Mouse (Mus musculus) midbrain, embryonic 13.5 days (tissue): ENCODE data around the gene Eif5. TPM values are rescaled to one million over a fixed set of nuclear protein-coding genes. Genes with fewer than 3 reads are reported as not detected.
"Not testable (repeated sequence)": the region's sequence is repeated elsewhere in the genome, so short reads cannot be mapped to it uniquely, and the experiment has no call there.

ENCODE experiments used
- ATAC-seq: fragments of 200-750 bp; cut with Nextera tagmentation; 2 replicates; pipeline ENCODE4 v1.8.0; 2017; ENCODE audit warnings: mild to moderate bottlenecking, moderate TSS enrichment, moderate library complexity
- H3K27ac ChIP-seq: fragments of 300-500 bp; sonication (generic); 2 replicates; pipeline ENCODE4 v1.5.1; 2015; ENCODE audit warnings: inconsistent platforms, mild to moderate bottlenecking, moderate library complexity
- H3K27me3 ChIP-seq: fragments of 300-500 bp; sonication (generic); 2 replicates; pipeline ENCODE4 v1.6.1; 2015; ENCODE audit warnings: mild to moderate bottlenecking, inconsistent platforms
- H3K36me3 ChIP-seq: fragments of 300-500 bp; sonication (generic); 2 replicates; pipeline ENCODE4 v1.6.1; 2015; ENCODE audit warnings: mild to moderate bottlenecking, inconsistent platforms
- H3K4me1 ChIP-seq: fragments of 300-500 bp; sonication (generic); replicated peaks from 2 replicates; pipeline ENCODE4 v1.6.1; 2015; ENCODE audit warnings: inconsistent platforms
- H3K4me2 ChIP-seq: fragments of 300-500 bp; sonication (generic); replicated peaks from 2 replicates; pipeline ENCODE4 v1.6.1; 2015; ENCODE audit warnings: moderate library complexity, mild to moderate bottlenecking, inconsistent platforms
- H3K4me3 ChIP-seq: fragments of 300-500 bp; sonication (generic); replicated peaks from 2 replicates; pipeline ENCODE4 v1.5.1; 2015; ENCODE audit warnings: mild to moderate bottlenecking, inconsistent platforms
- H3K9ac ChIP-seq: fragments of 300-500 bp; sonication (generic); replicated peaks from 2 replicates; pipeline ENCODE4 v1.6.1; 2015; ENCODE audit warnings: mild to moderate bottlenecking, inconsistent platforms
- H3K9me3 ChIP-seq: fragments of 300-500 bp; sonication (generic); 2 replicates; pipeline ENCODE4 v1.6.1; 2016; ENCODE audit warnings: mild to moderate bottlenecking, inconsistent platforms
- WGBS: fragments of 180-500 bp; shearing (Covaris S2); methylation state at CpG from one replicate; pipeline ENCODE4 v1.1.7; 2015; 5-methylcytosine and 5-hydroxymethylcytosine counted together
- polyA plus RNA-seq: library from polyadenylated mRNA; unstranded; fragments of >200 nt; fragmentation: Nextera tagmentation; extraction: Ambion mirVana; gene quantifications from 2 replicates; pipeline ENCODE4 v1.2.1, GENCODE M21; 2015

Eif5 gene
- polyA plus RNA-seq, 1 experiment from 2014 or later = 593 TPM

DNA sequence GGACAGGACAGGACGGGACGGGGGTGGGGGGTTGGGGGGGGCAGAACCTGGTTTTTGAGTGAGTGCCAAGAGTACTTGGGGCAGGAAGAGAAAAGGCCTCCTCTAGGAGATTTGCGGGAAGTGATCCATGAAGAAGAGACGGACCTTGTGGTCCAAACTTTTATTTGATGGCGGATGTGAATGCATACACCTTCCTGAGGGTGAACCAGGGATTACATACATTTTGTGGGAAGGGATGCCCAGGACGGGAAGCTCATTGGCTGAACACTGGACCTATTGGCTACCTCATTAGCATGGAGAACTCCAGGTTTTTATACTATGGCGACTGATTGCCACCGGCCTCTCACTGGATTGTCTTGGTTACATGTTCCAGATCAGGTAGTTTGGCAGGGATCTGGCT, 14.5 kb downstream of the Eif5 start:
- Histone ChIP-seq H3K9ac (no peak overlapping the region), H3K36me3 (peaks cover 18% of the 10 kb centered on the region), H3K4me3 (no peak overlapping the region), H3K9me3 (no peaks in the 10 kb centered on the region), H3K4me1 (no peaks in the 10 kb centered on the region), H3K4me2 (no peak overlapping the region), H3K27me3 (no peaks in the 10 kb centered on the region), H3K27ac (no peak overlapping the region)
- no peak for ATAC-seq
- 72% methylated on average over 8 of the region's 8 CpGs for WGBS

DNA sequence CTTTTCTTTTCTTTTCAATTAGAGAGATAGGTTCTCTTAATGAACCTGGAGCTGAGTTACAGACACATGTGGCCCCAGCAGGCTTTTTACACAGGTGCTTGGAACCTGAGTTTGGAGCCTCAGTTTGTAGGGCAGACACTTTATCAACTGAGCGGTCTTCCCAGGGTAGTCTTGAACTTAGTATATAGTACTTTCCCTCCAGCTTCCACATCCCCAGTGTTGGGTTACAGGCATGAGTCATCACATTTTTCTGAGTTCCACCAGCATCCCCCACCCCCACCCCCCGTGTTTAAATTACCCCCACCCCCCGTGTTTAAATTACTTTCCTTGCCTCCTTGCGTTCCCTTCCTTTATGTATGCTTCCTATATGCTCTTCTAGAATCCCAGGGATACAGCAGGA, 17.5 kb downstream of the Eif5 start:
- whole genome bisulfite sequencing = 72% methylated on average over 4 of the region's 4 CpGs
- no peak overlapping the region for H3K27ac ChIP-seq
- no peaks in the 10 kb centered on the region for H3K4me1 ChIP-seq

DNA sequence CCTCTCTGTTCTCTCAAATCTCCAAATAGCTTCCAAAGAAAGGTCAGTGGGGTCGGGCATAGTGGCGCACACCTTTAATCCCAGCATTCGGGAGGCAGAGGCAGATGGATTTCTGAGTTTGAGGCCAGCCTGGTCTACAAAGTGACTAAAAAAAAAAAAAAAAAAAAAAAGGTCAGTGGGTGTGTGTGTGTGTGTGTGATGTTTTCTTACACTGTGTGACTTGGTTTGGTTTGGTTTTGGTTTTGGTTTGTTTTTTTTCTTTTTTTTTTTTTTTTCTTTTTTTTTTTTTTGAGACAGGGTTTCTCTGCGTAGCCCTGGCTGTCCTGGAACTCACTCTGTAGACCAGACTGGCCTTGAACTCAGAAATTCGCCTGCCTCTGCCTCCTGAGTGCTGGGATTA, 18.1 kb downstream of the Eif5 start:
- H3K4me1 ChIP-seq, H3K36me3 ChIP-seq, ATAC-seq, H3K9me3 ChIP-seq, H3K4me2 ChIP-seq, H3K27me3 ChIP-seq, H3K4me3 ChIP-seq, H3K9ac ChIP-seq, H3K27ac ChIP-seq: not testable (repeated sequence)
- 76% methylated on average over 5 of the region's 5 CpGs for WGBS

More for the DNA sequence above, 17.5 kb downstream of the Eif5 start:
- no peak overlapping the region for H3K9ac ChIP-seq
- no peaks in the 10 kb centered on the region for H3K27me3 ChIP-seq
- no peaks in the 10 kb centered on the region for H3K9me3 ChIP-seq
- no peak overlapping the region for H3K4me3 ChIP-seq
- no peak for ATAC-seq
- H3K4me2 ChIP-seq = no peak overlapping the region
- H3K36me3 ChIP-seq = no peaks in the 10 kb centered on the region

DNA sequence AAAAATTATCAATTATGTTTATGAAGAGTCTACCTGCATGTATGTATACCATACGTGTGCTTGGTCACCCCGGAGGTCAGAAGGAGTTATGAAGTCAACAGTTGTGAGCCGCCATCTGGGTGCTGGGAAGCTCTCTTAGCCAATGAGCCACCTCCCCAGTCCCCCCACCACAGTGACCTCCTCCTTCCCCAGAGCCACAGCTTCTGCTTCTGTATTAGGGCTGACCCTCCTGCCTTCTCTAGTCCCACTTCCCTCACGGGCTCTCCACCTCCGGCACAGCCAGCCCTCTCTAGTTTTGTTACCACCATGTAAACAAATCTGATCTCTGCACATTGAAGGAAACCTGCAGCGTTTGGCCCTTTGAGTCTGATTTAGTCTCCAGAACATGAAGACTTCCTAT, 19.7 kb downstream of the Eif5 start:
- H3K27me3 ChIP-seq = no peaks in the 10 kb centered on the region
- no peak for ATAC-seq
- H3K4me3 ChIP-seq = no peak overlapping the region
- H3K9ac ChIP-seq = no peak overlapping the region
- H3K4me1 ChIP-seq = no peaks in the 10 kb centered on the region
- H3K36me3 ChIP-seq = no peaks in the 10 kb centered on the region
- no peak overlapping the region for H3K27ac ChIP-seq
- no peaks in the 10 kb centered on the region for H3K9me3 ChIP-seq
- no peak overlapping the region for H3K4me2 ChIP-seq
- 80% methylated on average over 6 of the region's 6 CpGs for WGBS

DNA sequence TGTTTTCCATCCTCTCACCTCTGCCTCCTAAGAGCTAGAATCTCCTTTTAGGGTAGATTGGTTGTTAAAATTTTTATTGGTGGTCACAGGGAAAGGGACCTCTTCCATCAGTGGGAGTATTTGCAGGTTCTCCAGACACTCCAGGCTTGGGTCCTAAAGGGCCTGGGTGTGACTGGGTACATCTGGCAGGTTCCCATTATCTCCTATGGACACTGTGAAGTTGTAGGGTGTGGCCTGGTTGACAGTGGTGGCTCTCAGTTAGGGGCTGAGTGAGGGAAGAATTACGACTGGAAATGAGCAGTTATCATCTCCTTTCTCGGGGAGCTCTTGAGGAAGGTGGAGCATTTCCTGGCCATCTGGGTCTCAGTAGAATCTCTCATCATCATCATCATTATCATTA, 20.8 kb downstream of the Eif5 start:
- Histone ChIP-seq H3K9me3 (no peaks in the 10 kb centered on the region), H3K4me2 (no peak overlapping the region), H3K9ac (no peak overlapping the region), H3K4me1 (no peaks in the 10 kb centered on the region), H3K27ac (no peak overlapping the region), H3K36me3 (no peaks in the 10 kb centered on the region), H3K4me3 (no peak overlapping the region), H3K27me3 (no peaks in the 10 kb centered on the region)
- 70% methylated on average over 2 of the region's 2 CpGs for WGBS
- no peak for ATAC-seq

DNA sequence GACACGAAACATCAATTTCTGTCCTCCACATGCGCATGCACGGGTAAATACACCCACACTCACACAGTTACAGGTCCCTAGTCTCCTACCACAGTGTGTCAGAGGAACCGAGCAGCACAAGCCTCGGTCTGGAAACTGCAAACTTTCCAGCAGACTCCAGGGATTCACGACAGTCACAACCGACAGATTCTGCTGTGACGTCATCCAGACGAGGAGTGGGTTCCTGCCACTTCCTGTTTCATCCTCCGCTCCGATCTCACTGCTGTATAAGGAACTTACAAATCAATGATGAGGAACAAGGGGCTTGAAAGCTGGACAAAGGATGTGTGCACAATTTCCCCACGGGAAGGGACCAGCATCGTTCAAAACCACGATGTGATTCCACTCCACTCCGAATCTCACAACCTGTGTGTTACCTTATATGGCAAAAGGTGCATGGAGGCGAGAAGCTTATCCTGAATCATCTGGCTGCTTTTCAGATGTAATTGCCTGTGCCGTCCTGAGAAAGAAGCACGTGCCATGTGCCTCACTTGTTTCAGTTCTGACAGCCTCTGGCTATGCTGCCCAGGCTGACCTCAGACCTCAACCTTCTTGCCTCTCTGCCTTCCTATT, 21.9 kb downstream of the Eif5 start:
- Histone ChIP-seq H3K27ac (no peak overlapping the region), H3K27me3 (no peaks in the 10 kb centered on the region), H3K9me3 (no peaks in the 10 kb centered on the region), H3K9ac (peak overlapping the region; percentile 3; the same call in 1 of the 2 replicates), H3K4me3 (no peak overlapping the region), H3K36me3 (no peaks in the 10 kb centered on the region), H3K4me2 (no peak overlapping the region), H3K4me1 (no peaks in the 10 kb centered on the region)
- ATAC-seq = no peak
- WGBS = 72% methylated on average over 18 of the region's 18 CpGs

DNA sequence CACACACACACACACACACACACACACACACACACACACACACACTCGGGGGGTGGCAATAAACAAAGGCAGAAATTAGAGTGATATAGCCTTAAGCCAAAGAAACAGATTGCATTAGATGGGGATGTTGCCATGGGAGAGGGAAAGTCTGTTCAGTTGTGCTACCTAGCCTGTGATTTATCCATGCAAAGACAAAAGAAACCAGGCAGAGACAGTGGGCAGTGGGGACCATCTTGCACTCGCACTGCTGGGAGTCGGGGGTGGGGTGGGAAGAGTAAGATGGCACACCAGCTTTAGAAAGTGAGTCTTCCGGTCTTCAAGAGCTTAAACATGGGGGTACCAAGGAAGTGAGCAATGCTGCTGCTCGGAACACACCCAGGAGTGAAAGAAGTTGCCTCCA, 22.5 kb downstream of the Eif5 start:
- Histone ChIP-seq H3K27me3 (no peaks in the 10 kb centered on the region), H3K4me2 (no peak overlapping the region), H3K4me3 (no peak overlapping the region), H3K27ac (no peak overlapping the region), H3K4me1 (no peaks in the 10 kb centered on the region), H3K9me3 (no peaks in the 10 kb centered on the region), H3K36me3 (no peaks in the 10 kb centered on the region), H3K9ac (no peak overlapping the region)
- 71% methylated on average over 5 of the region's 5 CpGs for WGBS
- no peak for ATAC-seq

DNA sequence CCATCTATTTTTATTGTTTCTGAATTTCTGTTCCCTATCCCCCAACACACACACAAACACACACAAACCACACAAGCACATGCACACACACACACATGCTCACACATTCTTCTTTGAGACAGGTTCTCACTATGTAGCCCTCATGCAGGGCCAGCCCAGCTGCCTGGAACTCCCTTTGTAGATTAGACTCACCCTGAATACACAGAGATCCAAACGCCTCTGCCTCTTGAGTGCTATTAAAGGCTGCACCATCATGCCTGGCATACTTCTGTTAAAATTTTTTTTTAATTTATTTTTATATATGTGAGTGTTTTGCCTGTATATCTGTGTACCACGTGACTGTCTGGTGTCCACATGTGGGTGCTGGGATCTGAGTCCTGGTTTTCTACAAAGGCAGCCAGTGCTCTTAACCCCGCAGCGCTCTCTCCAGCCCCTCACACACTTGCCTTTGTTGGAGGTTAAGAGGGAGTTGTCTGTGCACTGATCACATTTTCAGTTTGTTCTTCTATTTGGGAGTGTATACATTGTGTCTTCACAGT, 24.5 kb downstream of the Eif5 start:
- no peaks in the 10 kb centered on the region for H3K36me3 ChIP-seq
- no peak overlapping the region for H3K4me3 ChIP-seq
- no peak overlapping the region for H3K4me2 ChIP-seq
- no peaks in the 10 kb centered on the region for H3K27me3 ChIP-seq
- H3K9ac ChIP-seq = no peak overlapping the region
- H3K9me3 ChIP-seq = no peaks in the 10 kb centered on the region
- WGBS = 44% methylated on average over 4 of the region's 4 CpGs
- H3K27ac ChIP-seq = no peak overlapping the region
- H3K4me1 ChIP-seq = no peaks in the 10 kb centered on the region
- no peak for ATAC-seq

DNA sequence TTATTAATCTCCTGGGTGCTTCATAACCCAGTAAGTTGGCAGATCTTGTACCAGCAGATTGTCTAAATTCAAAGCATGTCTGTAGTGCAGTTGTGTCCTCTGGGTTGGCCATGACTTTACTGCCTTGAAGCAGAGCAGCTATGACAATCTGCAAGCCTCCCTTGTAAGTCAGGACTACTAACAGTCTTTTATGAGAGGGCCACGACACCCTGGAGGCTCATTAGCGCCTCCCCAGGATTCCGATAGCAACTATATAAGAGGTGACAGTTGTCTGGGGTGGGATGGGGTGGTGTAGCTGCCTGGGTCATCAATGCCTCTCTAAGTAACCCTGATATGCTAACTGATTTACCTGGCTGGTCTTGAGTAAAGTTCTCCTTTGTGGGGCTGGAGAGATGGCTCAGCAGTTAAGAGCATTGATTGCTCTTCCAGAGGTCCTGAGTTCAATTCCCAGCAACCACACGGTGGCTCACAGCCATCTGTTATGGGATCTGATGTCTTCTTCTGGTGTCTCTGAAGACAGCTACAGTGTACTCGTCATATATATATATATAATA, 25.3 kb downstream of the Eif5 start:
- 49% methylated on average over 5 of the region's 5 CpGs for WGBS
- H3K4me3 ChIP-seq = no peak overlapping the region
- H3K27me3 ChIP-seq = no peaks in the 10 kb centered on the region
- H3K27ac ChIP-seq = no peak overlapping the region
- no peak overlapping the region for H3K4me2 ChIP-seq
- H3K4me1 ChIP-seq = no peaks in the 10 kb centered on the region
- H3K9me3 ChIP-seq = no peaks in the 10 kb centered on the region
- no peak overlapping the region for H3K9ac ChIP-seq
- no peaks in the 10 kb centered on the region for H3K36me3 ChIP-seq
- ATAC-seq = no peak

DNA sequence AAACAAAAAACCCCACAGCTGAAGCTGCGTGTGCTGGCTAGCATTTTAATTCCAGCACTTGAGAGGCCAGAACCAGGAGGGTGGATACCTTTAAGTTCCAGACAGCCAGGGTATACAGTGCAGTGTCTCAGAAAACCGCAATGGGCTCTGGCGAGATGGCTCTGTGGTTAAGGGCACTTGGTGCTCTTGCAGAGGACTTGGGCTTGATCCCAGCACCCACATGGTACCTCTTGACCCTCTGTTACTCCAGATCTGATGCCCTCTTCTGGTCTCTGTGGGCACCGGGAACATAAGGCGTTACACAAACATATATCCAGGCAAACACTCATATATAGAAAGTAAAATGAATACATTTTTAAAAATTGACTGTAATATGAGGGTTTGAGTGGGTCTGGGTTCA, 27.5 kb downstream of the Eif5 start:
- Histone ChIP-seq H3K27me3 (no peaks in the 10 kb centered on the region), H3K36me3 (no peaks in the 10 kb centered on the region), H3K27ac (no peak overlapping the region), H3K4me3 (no peak overlapping the region), H3K9me3 (no peaks in the 10 kb centered on the region), H3K4me1 (no peaks in the 10 kb centered on the region), H3K4me2 (no peak overlapping the region), H3K9ac (no peak overlapping the region)
- ATAC-seq = no peak
- 82% methylated on average over 5 of the region's 5 CpGs for WGBS

DNA sequence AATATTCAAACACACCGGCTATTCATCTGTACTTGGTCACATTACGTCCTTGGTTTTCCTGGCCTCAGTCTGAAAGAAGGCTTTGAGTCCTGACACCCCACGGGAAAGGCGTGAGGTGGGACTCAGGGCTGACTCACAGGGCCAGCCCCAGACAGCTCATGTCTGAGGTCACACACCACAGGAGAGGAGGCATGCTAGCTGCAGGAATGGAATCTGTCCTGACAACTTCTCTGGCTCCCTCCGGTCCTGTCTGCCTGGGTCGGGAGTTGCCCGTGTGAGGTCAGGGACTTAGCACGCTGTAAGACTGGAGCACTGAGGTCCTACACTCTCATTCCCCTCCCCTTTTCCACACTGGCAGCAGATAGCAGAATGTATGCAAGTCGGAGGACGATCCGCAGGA, 31.0 kb downstream of the Eif5 start:
- no peak for ATAC-seq

DNA sequence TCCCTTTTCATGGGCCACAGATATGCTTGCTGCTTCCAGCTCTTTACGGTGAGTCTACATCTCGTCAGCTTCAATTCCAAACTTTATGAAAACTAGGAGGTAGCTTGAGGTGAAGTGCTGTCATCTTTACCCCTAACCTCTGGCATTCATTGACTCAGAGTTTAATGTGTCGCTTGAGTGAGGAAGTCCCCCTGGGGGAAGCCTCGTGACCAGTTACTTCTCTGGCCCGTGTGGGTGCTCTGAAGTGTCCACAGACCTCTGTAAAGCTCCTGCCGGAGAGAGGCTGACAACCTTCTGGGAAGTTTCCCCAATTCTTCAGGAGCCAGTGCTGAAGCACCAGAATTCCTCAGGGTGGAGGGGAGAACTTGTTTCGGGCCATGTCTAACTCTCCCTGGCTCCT, 34.6 kb downstream of the Eif5 start:
- H3K36me3 ChIP-seq = 0 out of 2 replicates have a peak, but pooled peaks cover 4% of the 10 kb centered on the region
- no peak overlapping the region for H3K4me2 ChIP-seq
- no peak for ATAC-seq
- H3K9me3 ChIP-seq = no peaks in the 10 kb centered on the region
- 92% methylated on average over 7 of the region's 7 CpGs for WGBS
- no peaks in the 10 kb centered on the region for H3K27me3 ChIP-seq
- no peak overlapping the region for H3K27ac ChIP-seq
- peaks cover 33% of the 10 kb centered on the region for H3K4me1 ChIP-seq
- H3K4me3 ChIP-seq = peak overlapping the region; percentile 100
- H3K9ac ChIP-seq = no peak overlapping the region

More for the DNA sequence above, 31.0 kb downstream of the Eif5 start:
- peaks cover 16% of the 10 kb centered on the region for H3K4me1 ChIP-seq
- WGBS = 81% methylated on average over 11 of the region's 11 CpGs
- H3K4me3 ChIP-seq = no peak overlapping the region
- H3K4me2 ChIP-seq = no peak overlapping the region
- no peaks in the 10 kb centered on the region for H3K9me3 ChIP-seq
- H3K27me3 ChIP-seq = no peaks in the 10 kb centered on the region
- no peak overlapping the region for H3K27ac ChIP-seq
- no peak overlapping the region for H3K9ac ChIP-seq
- 0 out of 2 replicates have a peak, but pooled peaks cover 4% of the 10 kb centered on the region for H3K36me3 ChIP-seq

DNA sequence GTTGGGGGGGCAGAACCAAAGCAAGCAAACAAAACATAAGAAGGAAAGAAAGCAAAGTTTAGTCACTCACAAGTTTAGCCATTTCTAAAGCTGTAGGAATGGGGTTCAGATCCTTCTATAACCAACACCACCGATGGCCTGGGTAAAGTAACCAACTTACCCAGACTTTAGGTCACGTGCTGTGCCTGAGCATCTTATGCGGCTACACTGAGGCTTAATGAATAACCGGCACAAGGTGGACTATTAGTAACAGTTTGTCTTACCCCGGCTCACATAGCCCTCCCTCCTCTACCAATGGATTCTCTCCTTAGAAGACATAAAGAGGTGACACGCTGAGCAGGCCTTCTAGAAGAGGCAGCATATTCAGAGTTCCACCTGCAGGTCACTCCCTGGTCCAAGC, 35.5 kb downstream of the Eif5 start:
- ATAC-seq = no peak
- WGBS = 38% methylated on average over 6 of the region's 6 CpGs
- Histone ChIP-seq H3K4me3 (peak overlapping the region; percentile 100), H3K9ac (peak overlapping the region; percentile 99), H3K4me2 (peak overlapping the region; percentile 83), H3K27me3 (no peaks in the 10 kb centered on the region), H3K36me3 (0 out of 2 replicates have a peak, but pooled peaks cover 4% of the 10 kb centered on the region), H3K4me1 (peaks cover 33% of the 10 kb centered on the region), H3K9me3 (no peaks in the 10 kb centered on the region), H3K27ac (peak overlapping the region; percentile 89; the same call in 1 of the 2 replicates)
